Mouse (Mus musculus) heart, postnatal 25 days (tissue): ENCODE measurements at regions not wholly inside any gene's neighbourhood (a gene's known extent, or its start where the extent isn't known, plus 50 kb on each side); places are given as distances from the start of the nearest gene placed in this dataset.

ENCODE experiments used
- DNase-seq: peaks from one replicate; pipeline ENCODE4 v3.0.0; 2022; ENCODE audit warnings: low spot score
- intact Hi-C: fragments of 180-260 bp; cut with DNase I; formaldehyde crosslinking; loops from one replicate; pipeline ENCODE4 v1.15.1; 2025

DNA sequence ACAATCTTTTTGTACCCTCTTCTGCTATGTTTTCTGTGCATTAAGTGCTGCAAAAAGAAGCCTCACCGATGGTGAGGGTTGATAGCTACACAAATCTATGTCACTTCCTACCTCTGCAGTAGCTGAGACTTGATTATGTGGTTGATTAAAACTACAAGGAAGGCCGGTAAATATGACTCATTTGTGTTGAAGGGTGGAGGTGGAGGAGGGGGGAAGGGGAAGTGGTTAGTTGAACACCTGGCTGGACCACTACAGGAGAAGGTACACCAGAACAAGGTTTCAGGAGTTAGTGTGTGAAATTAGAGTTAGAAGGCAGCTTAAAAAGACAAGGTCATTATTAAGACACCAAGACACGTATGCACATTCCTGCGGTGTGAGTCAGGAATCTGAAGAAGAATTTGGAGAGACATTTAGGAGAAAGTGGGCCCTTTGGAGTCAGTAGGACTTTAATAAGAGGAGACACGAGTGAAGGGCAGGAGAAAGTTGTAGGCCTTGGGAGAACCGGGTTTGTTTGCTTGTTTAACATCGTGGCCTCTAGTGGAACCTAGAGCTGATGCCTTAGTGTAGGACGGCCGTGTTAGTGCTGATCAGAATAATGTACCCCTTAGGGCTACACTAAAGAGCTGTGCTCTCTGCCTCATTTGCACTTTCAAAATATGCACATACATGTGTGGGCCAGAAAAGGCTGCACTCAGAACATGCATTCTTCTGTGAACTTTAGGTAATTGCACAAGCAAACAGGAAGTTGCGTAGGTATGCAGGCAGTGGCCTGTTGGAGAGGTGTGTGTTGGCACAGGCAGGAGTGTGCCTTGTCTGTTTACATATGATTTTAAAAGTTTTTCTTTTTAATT, 108.5 kb upstream of the Jag1 start:
- no peak for DNase-seq
- intact Hi-C loops = no loop called here

DNA sequence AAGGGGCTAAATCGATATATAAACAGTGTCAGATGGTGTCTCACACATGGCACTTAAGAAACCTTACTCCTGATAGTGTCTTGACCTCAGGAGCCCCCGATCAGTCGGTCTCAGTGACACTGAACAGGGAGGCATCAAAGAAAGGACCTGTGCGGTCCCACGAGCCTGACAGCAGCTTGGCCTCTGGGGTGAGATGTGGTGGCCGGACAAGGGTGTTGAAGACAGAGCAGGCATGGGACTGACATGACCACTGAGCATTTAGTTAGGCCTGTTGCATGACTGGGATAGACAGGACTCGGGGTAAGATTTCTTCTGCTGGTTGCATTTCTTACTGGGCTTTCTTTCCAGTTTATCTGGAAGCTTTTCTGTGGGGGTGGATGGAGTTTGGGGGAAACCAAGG, 99.3 kb upstream of the Jag1 start:
- no peak for DNase-seq
- intact Hi-C loops = no loop called here

DNA sequence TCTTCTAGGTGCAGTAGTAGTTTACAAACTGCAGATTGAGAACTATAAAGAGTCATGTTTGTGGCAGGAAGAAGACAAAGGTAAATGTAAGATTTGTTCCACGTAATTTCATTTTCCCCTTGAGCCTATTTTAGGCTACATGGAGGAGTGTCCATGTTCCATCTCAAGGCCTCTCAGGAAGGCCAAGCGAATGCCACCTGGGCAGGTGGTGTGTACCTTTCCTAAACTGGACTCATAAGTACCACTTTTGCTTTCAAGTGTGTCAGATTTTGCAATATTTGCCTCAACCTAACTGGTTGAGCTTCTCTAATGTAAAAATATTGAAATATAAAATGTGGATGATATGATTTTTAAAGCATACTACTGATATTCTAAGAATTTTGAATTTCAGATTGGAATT, 91.4 kb upstream of the Jag1 start:
- DNase-seq = no peak
- intact Hi-C loops = no loop called here

DNA sequence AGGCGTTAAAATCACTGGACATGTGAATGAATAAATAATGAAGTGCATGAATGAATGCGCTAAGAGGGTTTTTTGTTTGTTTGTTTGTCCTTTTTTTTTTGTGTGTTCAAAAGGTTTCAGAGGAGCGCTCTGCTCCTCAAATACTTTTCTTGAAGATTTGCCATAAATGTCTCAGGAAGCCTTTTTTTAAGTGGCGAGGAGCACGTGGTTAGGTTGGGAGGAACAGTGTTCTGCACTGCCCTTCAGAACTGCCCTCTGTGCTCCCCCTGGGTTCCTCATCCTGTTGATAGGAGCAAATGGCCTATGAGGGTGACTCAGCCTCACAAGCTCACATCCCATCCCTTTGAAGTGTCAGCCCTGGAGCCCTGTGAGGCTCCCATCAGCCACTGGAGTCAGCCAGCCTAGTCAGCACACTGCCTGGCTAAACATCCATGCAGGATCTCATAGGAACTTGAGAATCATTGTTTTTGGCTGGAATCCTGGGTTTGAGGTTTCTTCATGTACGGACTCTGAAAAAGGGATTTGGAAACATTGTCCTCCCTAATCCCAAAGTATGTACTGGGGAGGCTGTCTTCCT, 87.9 kb upstream of the Jag1 start:
- peak; percentile 19 for DNase-seq
- intact Hi-C loops = no loop called here

DNA sequence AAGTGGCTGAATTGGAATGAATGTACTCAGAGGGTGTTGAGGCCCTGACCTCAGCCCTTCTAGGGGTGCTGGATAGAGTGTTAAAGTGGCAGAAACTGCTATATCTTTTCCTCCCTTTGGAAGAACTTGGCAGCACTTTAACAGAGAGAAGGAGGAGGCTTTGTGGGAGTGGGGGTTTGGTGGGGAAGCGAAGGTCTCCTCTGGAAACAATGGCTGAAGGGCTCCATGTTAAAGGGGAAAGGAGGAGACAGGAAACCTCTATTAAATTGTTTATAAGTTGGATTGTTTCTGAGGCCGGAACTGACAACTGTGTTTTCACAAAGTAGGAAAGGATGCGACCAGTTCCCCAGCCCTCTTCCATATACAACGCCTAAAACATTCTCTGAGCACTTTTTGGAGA, 83.7 kb upstream of the Jag1 start:
- intact Hi-C loops = no loop called here
- DNase-seq = no peak

DNA sequence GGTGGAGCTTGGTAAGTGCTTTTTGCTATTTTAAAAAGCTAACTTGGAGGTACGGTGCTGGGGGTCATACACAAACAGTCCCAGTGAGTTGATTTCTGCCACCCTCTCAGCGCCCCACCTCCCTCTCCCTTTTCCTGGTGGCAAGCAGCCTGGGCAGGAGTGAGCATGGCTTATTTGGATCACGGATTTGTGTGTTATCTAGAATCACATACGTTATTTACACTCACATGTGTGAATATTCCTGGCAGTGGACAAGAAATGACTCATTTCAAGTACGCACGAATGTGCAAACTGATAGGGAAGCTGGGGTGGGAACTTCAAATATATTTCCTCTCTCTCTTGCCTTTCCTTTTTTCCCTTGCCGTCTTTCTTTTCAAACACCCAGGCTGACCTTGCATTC, 75.7 kb upstream of the Jag1 start:
- intact Hi-C loops = no loop called here
- DNase-seq = no peak

DNA sequence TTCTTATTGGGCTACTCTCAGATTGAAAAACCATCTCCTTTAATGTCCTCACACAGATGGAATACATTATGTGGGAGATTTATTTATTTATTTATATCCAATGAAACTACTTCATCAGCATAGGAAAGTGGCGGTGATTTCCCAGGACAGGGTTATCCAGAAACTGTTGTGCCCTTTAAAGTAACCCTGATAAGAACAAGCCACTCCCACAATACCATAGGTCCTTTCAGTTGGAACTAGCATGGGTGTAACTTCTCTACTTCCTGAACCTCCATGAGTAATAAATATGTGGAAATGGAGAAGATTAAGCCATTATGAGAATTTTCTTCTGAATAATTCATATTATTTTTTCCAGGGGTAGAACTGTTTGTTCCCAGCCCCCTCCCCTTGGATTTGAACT, 52.7 kb upstream of the Jag1 start:
- intact Hi-C loops = no loop called here
- DNase-seq = no peak

DNA sequence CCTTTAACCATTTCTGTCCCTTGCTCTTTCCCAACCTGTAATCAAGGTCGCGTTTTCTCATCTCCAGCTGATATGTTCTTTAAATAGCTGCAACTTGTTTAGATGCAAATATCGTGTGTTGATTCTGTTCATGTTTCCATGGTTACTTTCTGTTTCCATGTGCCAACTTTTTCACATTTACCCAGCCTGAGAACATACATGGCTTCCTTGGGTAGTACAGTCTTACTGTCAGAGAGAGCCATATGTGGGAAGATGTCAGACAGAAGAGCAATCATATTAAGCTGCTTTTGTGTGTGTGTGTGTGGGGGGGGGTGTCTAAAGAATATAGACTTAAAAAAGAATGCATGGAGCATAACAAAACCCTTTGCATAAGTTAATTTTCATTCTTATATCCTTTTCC, 52.2 kb upstream of the Jag1 start:
- DNase-seq = no peak
- intact Hi-C loops = no loop called here
